Mouse (Mus musculus): Measurements from ENCODE around the gene Zyg11a. TPM values are rescaled to one million over a fixed set of nuclear protein-coding genes. Genes with fewer than 3 reads are reported as not detected.

Zyg11a gene
- total and polyA plus RNA-seq, 2 experiments: 5.9 to 6.7 TPM

- H3K9ac ChIP-seq (ENCODE audit: low read depth, low read length): no peak overlapping the region
- WGBS: 89% methylated on average over 6 of the region's 6 CpGs
- no peak overlapping the region for H3K4me3 ChIP-seq (ENCODE audit: insufficient read depth, low read depth, low read length)
- DNase-seq (ENCODE audit: extremely low read depth, low read depth, low spot score): no peak
- H3K4me1 ChIP-seq (ENCODE audit: control insufficient read depth, insufficient read depth, low read length): no peaks in the 10 kb centered on the region
- H3K79me2 ChIP-seq (ENCODE audit: control insufficient read depth, insufficient read depth, low read length): no peaks in the 10 kb centered on the region
- peaks cover 32% of the 10 kb centered on the region for H3K36me3 ChIP-seq (ENCODE audit: control insufficient read depth, insufficient read depth, low read length)
- no peaks in the 10 kb centered on the region for H3K27me3 ChIP-seq (ENCODE audit: control insufficient read depth, insufficient read depth, low read length)
- TF ChIP-seq POLR2A (IDR thresholded peaks at IDR 0.05; ENCODE audit: extremely low read depth, insufficient read depth, low read length): no peak
- no peak for TF ChIP-seq CTCF (IDR thresholded peaks at IDR 0.05; ENCODE audit: low read depth, low read length)
- no peak overlapping the region for H3K27ac ChIP-seq (replicated peaks; ENCODE audit: insufficient read depth, low read depth, low read length)
Measured at GRCm38 (mm10) chr4:108196277-108196855, 21.5 kb downstream of the Zyg11a start.

GRCm38 (mm10) chr4:108192821-108193323 is 25.0 kb downstream of the Zyg11a start:
- no peak for TF ChIP-seq CTCF (IDR thresholded peaks at IDR 0.05; ENCODE audit: low read depth, low read length)
- TF ChIP-seq POLR2A (IDR thresholded peaks at IDR 0.05; ENCODE audit: extremely low read depth, insufficient read depth, low read length): no peak
- no peak for DNase-seq (ENCODE audit: extremely low read depth, low read depth, low spot score)
- no peak overlapping the region for H3K27ac ChIP-seq (replicated peaks; ENCODE audit: insufficient read depth, low read depth, low read length)
- H3K4me3 ChIP-seq (ENCODE audit: insufficient read depth, low read depth, low read length): no peak overlapping the region
- no peaks in the 10 kb centered on the region for H3K79me2 ChIP-seq (ENCODE audit: control insufficient read depth, insufficient read depth, low read length)
- WGBS: 88% methylated on average over 2 of the region's 2 CpGs
- H3K27me3 ChIP-seq (ENCODE audit: control insufficient read depth, insufficient read depth, low read length): no peaks in the 10 kb centered on the region
- no peaks in the 10 kb centered on the region for H3K4me1 ChIP-seq (ENCODE audit: control insufficient read depth, insufficient read depth, low read length)
- H3K9ac ChIP-seq (ENCODE audit: low read depth, low read length): no peak overlapping the region
- H3K36me3 ChIP-seq (ENCODE audit: control insufficient read depth, insufficient read depth, low read length): peaks cover 32% of the 10 kb centered on the region

- H3K4me3 ChIP-seq (ENCODE audit: insufficient read depth, low read depth, low read length): no peak overlapping the region
- H3K79me2 ChIP-seq (ENCODE audit: control insufficient read depth, insufficient read depth, low read length): no peaks in the 10 kb centered on the region
- H3K36me3 ChIP-seq (ENCODE audit: control insufficient read depth, insufficient read depth, low read length): peaks cover 59% of the 10 kb centered on the region
- DNase-seq (ENCODE audit: extremely low read depth, low read depth, low spot score): no peak
- WGBS: 72% methylated on average over 1 of the region's 1 CpGs
- no peak for TF ChIP-seq POLR2A (IDR thresholded peaks at IDR 0.05; ENCODE audit: extremely low read depth, insufficient read depth, low read length)
- no peak overlapping the region for H3K27ac ChIP-seq (replicated peaks; ENCODE audit: insufficient read depth, low read depth, low read length)
- no peaks in the 10 kb centered on the region for H3K27me3 ChIP-seq (ENCODE audit: control insufficient read depth, insufficient read depth, low read length)
- no peak overlapping the region for H3K9ac ChIP-seq (ENCODE audit: low read depth, low read length)
- H3K4me1 ChIP-seq (ENCODE audit: control insufficient read depth, insufficient read depth, low read length): no peaks in the 10 kb centered on the region
Measured at GRCm38 (mm10) chr4:108182278-108182677, 35.6 kb downstream of the Zyg11a start.

- WGBS: 33% methylated on average over 6 of the region's 6 CpGs
- H3K4me1 ChIP-seq (ENCODE audit: control insufficient read depth, insufficient read depth, low read length): peaks cover 6% of the 10 kb centered on the region
- H3K27me3 ChIP-seq (ENCODE audit: control insufficient read depth, insufficient read depth, low read length): no peaks in the 10 kb centered on the region
- H3K9ac ChIP-seq (ENCODE audit: low read depth, low read length): peak overlapping the region; percentile 2; the same call in 1 of the 2 replicates
- DNase-seq (ENCODE audit: extremely low read depth, low read depth, low spot score): peak; percentile 94
- peaks cover 5% of the 10 kb centered on the region; the same call in 1 of the 2 replicates for H3K79me2 ChIP-seq (ENCODE audit: control insufficient read depth, insufficient read depth, low read length)
- peak overlapping the region; percentile 24 for H3K27ac ChIP-seq (replicated peaks; ENCODE audit: insufficient read depth, low read depth, low read length)
- H3K4me3 ChIP-seq (ENCODE audit: insufficient read depth, low read depth, low read length): no peak overlapping the region
- no peak for TF ChIP-seq CTCF (IDR thresholded peaks at IDR 0.05; ENCODE audit: low read depth, low read length)
- TF ChIP-seq POLR2A (IDR thresholded peaks at IDR 0.05; ENCODE audit: extremely low read depth, insufficient read depth, low read length): no peak
- peaks cover 31% of the 10 kb centered on the region for H3K36me3 ChIP-seq (ENCODE audit: control insufficient read depth, insufficient read depth, low read length)
Measured at GRCm38 (mm10) chr4:108168056-108168455, 49.8 kb downstream of the Zyg11a start.

- no peak for TF ChIP-seq POLR2A (IDR thresholded peaks at IDR 0.05; ENCODE audit: extremely low read depth, insufficient read depth, low read length)
- 0 out of 2 replicates have a peak overlapping the region, but pooled peaks have one; percentile 6 for H3K9ac ChIP-seq (ENCODE audit: low read depth, low read length)
- H3K36me3 ChIP-seq (ENCODE audit: control insufficient read depth, insufficient read depth, low read length): peaks cover 23% of the 10 kb centered on the region
- H3K79me2 ChIP-seq (ENCODE audit: control insufficient read depth, insufficient read depth, low read length): peaks cover 5% of the 10 kb centered on the region; the same call in 1 of the 2 replicates
- H3K27ac ChIP-seq (replicated peaks; ENCODE audit: insufficient read depth, low read depth, low read length): peak overlapping the region; percentile 90
- H3K4me3 ChIP-seq (ENCODE audit: insufficient read depth, low read depth, low read length): no peak overlapping the region
- 61% methylated on average over 4 of the region's 4 CpGs for WGBS
- peaks cover 6% of the 10 kb centered on the region for H3K4me1 ChIP-seq (ENCODE audit: control insufficient read depth, insufficient read depth, low read length)
- no peak for DNase-seq (ENCODE audit: extremely low read depth, low read depth, low spot score)
- H3K27me3 ChIP-seq (ENCODE audit: control insufficient read depth, insufficient read depth, low read length): no peaks in the 10 kb centered on the region
Measured at GRCm38 (mm10) chr4:108166874-108167273, 51.0 kb downstream of the Zyg11a start.
